Mouse (Mus musculus) erythroblast, embryonic 14.5 days (primary cell): ENCODE data around the gene Bend4.

ENCODE experiments used
- GATA1 ChIP-seq: IDR thresholded peaks from 2 replicates; pipeline ENCODE4 v1.6.1; 2012; ENCODE audit warnings: low read length, inconsistent platforms, mixed read lengths
- TAL1 ChIP-seq: IDR thresholded peaks from 3 replicates; pipeline ENCODE4 v1.6.1; 2012; ENCODE audit warnings: low read length, inconsistent platforms, mixed read lengths

DNA sequence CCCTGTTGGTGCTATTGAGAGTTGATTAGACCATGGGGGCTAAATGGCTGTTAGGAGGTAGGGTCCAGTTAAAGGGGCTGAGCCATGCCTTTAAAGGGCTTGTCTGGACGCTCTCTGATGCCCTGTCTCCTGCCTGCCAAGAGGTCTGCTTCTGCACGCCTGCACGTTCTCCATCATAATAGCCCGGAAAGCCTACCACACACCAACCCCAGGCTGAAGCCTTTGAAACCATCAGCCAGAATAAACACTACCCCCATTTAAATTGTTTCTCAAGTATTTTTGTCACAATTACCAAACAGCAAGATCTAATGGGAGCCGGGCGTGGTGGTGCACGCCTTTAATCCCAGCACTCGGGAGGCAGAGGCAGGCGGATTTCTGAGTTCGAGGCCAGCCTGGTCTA lies 65.8 kb downstream of the Bend4 start:
- TF ChIP-seq TAL1 (no peak), GATA1 (no peak)
